Mouse (Mus musculus) heart, adult 2 months (tissue): ENCODE results near the gene Sept9.

Experiments used
- CTCF ChIP-seq: fragments of 200-600 bp; IDR thresholded peaks from 2 replicates; pipeline ENCODE4 v1.8.1; 2022; ENCODE audit warnings: antibody characterized with exemption, mild to moderate bottlenecking, moderate library complexity
- POLR2A ChIP-seq: fragments of 200-500 bp; IDR thresholded peaks from 2 replicates; pipeline ENCODE4 v1.6.1; 2011; ENCODE audit warnings: mild to moderate bottlenecking, low read depth, low read length, control low read depth; ENCODE audit not compliant: insufficient read depth

DNA sequence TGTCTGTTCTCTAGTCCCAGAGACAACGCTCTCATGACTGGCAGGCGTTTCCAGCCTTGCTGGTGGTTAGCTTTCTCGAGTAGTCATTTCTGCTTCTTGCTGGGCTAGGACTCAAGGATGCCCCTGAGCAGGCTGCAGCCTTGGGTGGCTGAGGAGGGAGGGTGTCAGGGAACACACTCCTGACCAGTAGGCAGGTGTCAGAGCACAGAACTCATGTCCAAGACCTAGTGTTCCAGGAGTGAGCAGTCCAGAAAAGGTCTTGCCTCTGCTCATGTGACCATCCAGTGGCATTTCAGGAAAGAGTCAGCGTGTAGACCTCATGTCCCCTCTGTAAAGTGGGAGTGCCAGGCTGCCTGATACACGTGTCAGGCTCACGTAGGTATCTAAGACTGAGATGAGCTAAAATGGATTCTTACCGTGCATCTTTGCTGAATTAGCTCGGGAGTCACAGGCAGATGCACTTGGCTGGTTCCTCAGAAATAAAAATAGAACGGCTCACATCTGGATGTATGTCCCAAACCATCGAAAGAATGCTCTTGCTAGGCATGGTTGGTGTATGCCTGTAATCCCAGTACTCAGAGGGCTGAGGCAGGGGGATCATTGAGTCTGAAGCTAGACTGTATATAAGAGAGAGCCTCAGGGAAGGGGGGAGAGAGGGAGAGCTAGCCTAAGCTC lies 149.1 kb downstream of the Sept9 start:
- TF ChIP-seq CTCF (no peak), POLR2A (no peak)
